Mouse (Mus musculus): ENCODE data around the gene Apod. TPM values are rescaled to one million over a fixed set of nuclear protein-coding genes. Genes with fewer than 3 reads are reported as not detected.

Apod gene
- polyA plus RNA-seq (2017; shearing (Covaris generic)), result not detected

DNA sequence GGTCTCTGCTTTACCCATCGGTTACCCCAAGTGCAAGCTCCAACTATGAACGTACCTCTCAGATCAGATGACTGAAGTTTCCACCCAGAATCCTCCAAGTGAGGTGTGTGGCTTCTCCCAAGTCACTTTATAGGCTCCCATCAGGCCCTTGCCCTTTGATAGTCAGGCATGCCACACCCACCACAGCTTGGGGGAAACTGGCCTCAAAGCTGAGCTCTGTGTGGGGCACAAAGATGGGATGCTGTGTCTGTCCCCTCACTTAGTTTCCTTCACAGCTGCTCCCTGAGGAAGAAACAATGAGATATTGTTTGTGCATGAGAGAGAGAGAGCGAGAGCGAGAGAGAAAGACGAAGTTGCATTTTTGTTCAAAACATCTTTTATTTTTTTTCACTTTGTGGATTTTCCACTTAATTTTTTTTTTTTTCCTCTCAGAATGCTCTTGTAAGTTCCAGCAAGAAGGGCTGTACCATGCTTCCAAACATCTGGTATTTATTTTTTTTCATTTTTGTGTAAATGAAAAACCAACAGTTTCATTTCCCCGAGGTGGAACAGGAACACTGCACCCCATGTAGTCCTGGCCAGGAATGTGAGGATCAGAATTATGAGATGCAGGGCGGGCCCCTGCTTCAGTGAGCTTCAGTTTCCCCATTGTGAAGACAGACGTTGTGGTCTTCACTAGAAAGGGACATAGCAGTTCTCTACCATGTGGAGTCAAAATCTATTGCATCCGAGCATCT is at the start of gene Apod:
Gene Apod, minus strand, starts transcription at position 312 of the 737 bp plus-strand sequence.

GRCm38 (mm10) chr16:31274674-31275460 is 39.7 kb downstream of the Apod start, which contains the start of gene Ppp1r2:
Gene Ppp1r2 (minus strand): TSS chr16:31275277.

Other genes starting within 250 kb of the Apod start
- 28.9 TPM for gene Xxylt1, start 233.4 kb downstream of the Apod start, polyA plus RNA-seq (2017; shearing (Covaris generic))
- 24.8 TPM for gene Acap2, start 113.6 kb downstream of the Apod start, polyA plus RNA-seq (2017; shearing (Covaris generic))
- gene Ppp1r2, start 39.5 kb downstream of the Apod start, polyA plus RNA-seq (2017; shearing (Covaris generic)), result 16.5 TPM
- gene Bdh1, start 107.5 kb upstream of the Apod start, polyA plus RNA-seq (2017; shearing (Covaris generic)), result 53.0 TPM

Measured in activated CD4-positive, CD25-positive, alpha-beta regulatory T cell, adult 9 weeks (primary cell).